Mouse (Mus musculus): ENCODE measurements around the gene Retsat. TPM values are rescaled to one million over a fixed set of nuclear protein-coding genes. Genes with fewer than 3 reads are reported as not detected.

The Retsat gene
- polyA plus RNA-seq, 1 experiment from 2014 or later: 5.9 TPM

GRCm38 (mm10) chr6:72655309-72656052 lies 57.2 kb downstream of the Retsat start:
- peak overlapping the region; percentile 61 for H3K4me2 ChIP-seq (ENCODE audit: low read length)
- peak overlapping the region; percentile 71 for H3K27ac ChIP-seq (ENCODE audit: low read length)
- peaks cover 6% of the 10 kb centered on the region; the same call in 1 of the 2 replicates for H3K4me1 ChIP-seq (ENCODE audit: control insufficient read depth, insufficient read depth, low read length)
- no peaks in the 10 kb centered on the region for H3K9me3 ChIP-seq (replicated peaks; ENCODE audit: control insufficient read depth, low read length, poor library complexity, severe bottlenecking)
- peak; percentile 86 for ATAC-seq
- no peaks in the 10 kb centered on the region for H3K36me3 ChIP-seq (ENCODE audit: control insufficient read depth, insufficient read depth, low read length)
- peak overlapping the region; percentile 40 for H3K4me3 ChIP-seq (ENCODE audit: low read depth, low read length)
- H3K27me3 ChIP-seq (ENCODE audit: control insufficient read depth, insufficient read depth, low read depth, low read length): no peaks in the 10 kb centered on the region
- H3K9ac ChIP-seq (ENCODE audit: low read depth, low read length): peak overlapping the region; percentile 65
- 24% methylated on average over 20 of the region's 20 CpGs for WGBS

- Histone ChIP-seq H3K36me3 (ENCODE audit: control insufficient read depth, insufficient read depth, low read length) (no peaks in the 10 kb centered on the region), H3K9ac (ENCODE audit: low read depth, low read length) (no peak overlapping the region), H3K4me2 (ENCODE audit: low read length) (no peak overlapping the region), H3K9me3 (replicated peaks; ENCODE audit: control insufficient read depth, low read length, poor library complexity, severe bottlenecking) (no peaks in the 10 kb centered on the region), H3K27me3 (ENCODE audit: control insufficient read depth, insufficient read depth, low read depth, low read length) (no peaks in the 10 kb centered on the region), H3K27ac (ENCODE audit: low read length) (no peak overlapping the region), H3K4me3 (ENCODE audit: low read depth, low read length) (no peak overlapping the region), H3K4me1 (ENCODE audit: control insufficient read depth, insufficient read depth, low read length) (peaks cover 6% of the 10 kb centered on the region; the same call in 1 of the 2 replicates)
- 94% methylated on average over 7 of the region's 7 CpGs for whole genome bisulfite sequencing
- no peak for ATAC-seq
Measured at GRCm38 (mm10) chr6:72656053-72656442, 57.8 kb downstream of the Retsat start.

- Histone ChIP-seq H3K4me1 (ENCODE audit: control insufficient read depth, insufficient read depth, low read length) (peaks cover 6% of the 10 kb centered on the region; the same call in 1 of the 2 replicates), H3K4me2 (ENCODE audit: low read length) (no peak overlapping the region), H3K27ac (ENCODE audit: low read length) (no peak overlapping the region), H3K9me3 (replicated peaks; ENCODE audit: control insufficient read depth, low read length, poor library complexity, severe bottlenecking) (no peaks in the 10 kb centered on the region), H3K4me3 (ENCODE audit: low read depth, low read length) (no peak overlapping the region), H3K27me3 (ENCODE audit: control insufficient read depth, insufficient read depth, low read depth, low read length) (no peaks in the 10 kb centered on the region), H3K36me3 (ENCODE audit: control insufficient read depth, insufficient read depth, low read length) (no peaks in the 10 kb centered on the region), H3K9ac (ENCODE audit: low read depth, low read length) (no peak overlapping the region)
- ATAC-seq: no peak
- 57% methylated on average over 3 of the region's 3 CpGs for WGBS
Measured at GRCm38 (mm10) chr6:72658006-72658405, 59.7 kb downstream of the Retsat start.

Other genes starting within 250 kb of the Retsat start
- 15.7 and 17.7 TPM in 2 replicates for gene Tmem150a, start 243.0 kb upstream of the Retsat start, polyA plus RNA-seq (2015; fragmentation: Nextera tagmentation; extraction: Ambion mirVana)
- 124 and 126 TPM in 2 replicates for gene Rnf181, start 231.5 kb upstream of the Retsat start, polyA plus RNA-seq (2015; fragmentation: Nextera tagmentation; extraction: Ambion mirVana)
- gene Vamp5, start 218.0 kb upstream of the Retsat start, polyA plus RNA-seq (2015; fragmentation: Nextera tagmentation; extraction: Ambion mirVana): 12.0 and 16.4 TPM in 2 replicates
- 15.3 and 16.0 TPM in 2 replicates for gene Vamp8, start 207.8 kb upstream of the Retsat start, polyA plus RNA-seq (2015; fragmentation: Nextera tagmentation; extraction: Ambion mirVana)
- 14.3 and 15.2 TPM in 2 replicates for gene Ggcx, start 184.2 kb upstream of the Retsat start, polyA plus RNA-seq (2015; fragmentation: Nextera tagmentation; extraction: Ambion mirVana)
- 348 and 379 TPM in 2 replicates for gene Mat2a, start 158.9 kb upstream of the Retsat start, polyA plus RNA-seq (2015; fragmentation: Nextera tagmentation; extraction: Ambion mirVana)
- 0.65 and 0.84 TPM in 2 replicates for gene Sh2d6, start 76.8 kb upstream of the Retsat start, polyA plus RNA-seq (2015; fragmentation: Nextera tagmentation; extraction: Ambion mirVana)
- gene Capg, start 54.1 kb upstream of the Retsat start, polyA plus RNA-seq (2015; fragmentation: Nextera tagmentation; extraction: Ambion mirVana): 5.9 and 6.8 TPM in 2 replicates
- gene Elmod3, start 62 bp upstream of the Retsat start, polyA plus RNA-seq (2015; fragmentation: Nextera tagmentation; extraction: Ambion mirVana): 17.3 and 17.8 TPM in 2 replicates
- 40.7 and 45.0 TPM in 2 replicates for gene Tgoln1, start 18.5 kb downstream of the Retsat start, polyA plus RNA-seq (2015; fragmentation: Nextera tagmentation; extraction: Ambion mirVana)
- gene Tcf7l1, start 190.8 kb downstream of the Retsat start, polyA plus RNA-seq (2015; fragmentation: Nextera tagmentation; extraction: Ambion mirVana): 4.1 and 4.6 TPM in 2 replicates